Mouse (Mus musculus) brain, adult 2 months (tissue): ENCODE measurements around the gene Myg1.

ENCODE experiments used
- DNase-seq: peaks from one replicate; pipeline ENCODE4 v3.0.0; 2011; ENCODE audit warnings: low read depth, low spot score

Myg1 gene

GRCm38 (mm10) chr15:102346444-102346843, 14.9 kb downstream of the Myg1 start:
- no peak for DNase-seq

GRCm38 (mm10) chr15:102350138-102350941, 18.8 kb downstream of the Myg1 start, which contains the start of gene Aaas:
Gene Aaas (minus strand): TSS chr15:102350771.
- DNase-seq, result peak; percentile 99

GRCm38 (mm10) chr15:102350942-102351291, 19.4 kb downstream of the Myg1 start:
- DNase-seq, result no peak

- no peak for DNase-seq
Observed at GRCm38 (mm10) chr15:102352177-102352576, 20.7 kb downstream of the Myg1 start.

- no peak for DNase-seq
Observed at GRCm38 (mm10) chr15:102353986-102354385, 22.5 kb downstream of the Myg1 start.

GRCm38 (mm10) chr15:102355134-102355870, 23.8 kb downstream of the Myg1 start:
- DNase-seq, result peak; percentile 73

GRCm38 (mm10) chr15:102355871-102356441, 24.4 kb downstream of the Myg1 start:
- DNase-seq, result peak; percentile 91

GRCm38 (mm10) chr15:102356501-102357325, 25.2 kb downstream of the Myg1 start:
- DNase-seq, result no peak

GRCm38 (mm10) chr15:102358126-102358525, 26.6 kb downstream of the Myg1 start:
- no peak for DNase-seq

- DNase-seq, result no peak
Observed at GRCm38 (mm10) chr15:102358834-102359233, 27.3 kb downstream of the Myg1 start.

- no peak for DNase-seq
Observed at GRCm38 (mm10) chr15:102362648-102363047, 31.1 kb downstream of the Myg1 start.

- DNase-seq, result no peak
Observed at GRCm38 (mm10) chr15:102364678-102365077, 33.2 kb downstream of the Myg1 start.

GRCm38 (mm10) chr15:102366238-102366637, 34.7 kb downstream of the Myg1 start:
- peak; percentile 72 for DNase-seq

GRCm38 (mm10) chr15:102366733-102367344, 35.3 kb downstream of the Myg1 start, which contains the start of gene Sp7:
Gene Sp7 (minus strand): TSS chr15:102367182.
- DNase-seq, result peak; percentile 40

GRCm38 (mm10) chr15:102369972-102370371, 38.5 kb downstream of the Myg1 start:
- no peak for DNase-seq

- no peak for DNase-seq
Observed at GRCm38 (mm10) chr15:102370727-102371126, 39.2 kb downstream of the Myg1 start.

- DNase-seq, result peak; percentile 52
Observed at GRCm38 (mm10) chr15:102376453-102377162, 45.1 kb downstream of the Myg1 start.

GRCm38 (mm10) chr15:102377163-102377543, 45.6 kb downstream of the Myg1 start:
- peak; percentile 88 for DNase-seq

- DNase-seq, result no peak
Observed at GRCm38 (mm10) chr15:102377810-102378262, 46.3 kb downstream of the Myg1 start.

GRCm38 (mm10) chr15:102381575-102381974, 50.1 kb downstream of the Myg1 start:
- DNase-seq, result peak; percentile 89
